Mouse (Mus musculus) heart, adult 2 months (tissue): ENCODE measurements around the gene Abt1.

Source experiments
- CTCF ChIP-seq: fragments of 200-600 bp; IDR thresholded peaks from 2 replicates; pipeline ENCODE4 v1.8.1; 2022; ENCODE audit warnings: antibody characterized with exemption, mild to moderate bottlenecking, moderate library complexity
- POLR2A ChIP-seq: fragments of 200-500 bp; IDR thresholded peaks from 2 replicates; pipeline ENCODE4 v1.6.1; 2011; ENCODE audit warnings: mild to moderate bottlenecking, low read depth, low read length, control low read depth; ENCODE audit not compliant: insufficient read depth

DNA sequence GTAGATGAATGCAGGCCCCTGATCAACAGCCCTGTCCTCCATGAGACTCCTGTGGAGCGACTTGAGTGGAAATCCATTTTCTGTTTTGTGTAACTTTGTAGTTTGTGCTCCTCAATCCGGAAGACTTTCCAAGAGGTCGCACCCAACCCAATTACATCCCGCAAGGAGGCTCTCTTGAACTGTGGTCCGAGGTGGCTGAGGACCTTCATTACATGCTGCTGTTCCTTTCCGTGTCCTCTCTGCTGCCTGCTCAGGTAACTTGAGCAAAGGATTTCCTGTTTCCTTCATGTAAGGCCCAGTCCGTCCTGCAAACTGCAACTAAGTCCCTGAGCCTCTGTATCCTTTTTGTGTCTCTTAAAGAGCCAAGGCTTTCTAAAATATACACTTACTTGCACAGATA, 10.8 kb upstream of the Abt1 start:
- TF ChIP-seq CTCF (no peak), POLR2A (no peak)
